Mouse (Mus musculus): ENCODE measurements around the gene Stxbp5. TPM values are rescaled to one million over a fixed set of nuclear protein-coding genes. Genes with fewer than 3 reads are reported as not detected.

Stxbp5 gene
- total and polyA plus RNA-seq, 3 experiments = 12.3 to 82.2 (median 19.6) TPM

- H3K36me3 ChIP-seq (ENCODE audit: control insufficient read depth in 1 of 2, insufficient read depth in 2 of 2, low read length in 2 of 2) = peaks cover 0 to 4% of the 10 kb centered on the region in 2 experiments; a peak in 2 of 4 replicates
These were observed 44.1 kb downstream of the Stxbp5 start for GRCm38 (mm10) chr10:9856792-9857191.

GRCm38 (mm10) chr10:9846408-9846807 is 54.5 kb downstream of the Stxbp5 start:
- no peak overlapping the region for H3K4me3 ChIP-seq (ENCODE audit: control insufficient read depth in 1 of 2, insufficient read depth in 1 of 2, low read depth in 2 of 2, low read length in 2 of 2)
- TF ChIP-seq ZNF384 (IDR thresholded peaks at IDR 0.05; ENCODE audit: low read depth, low read length) = no peak
- no peak for TF ChIP-seq MEF2A (IDR thresholded peaks at IDR 0.05; ENCODE audit: extremely low read depth, insufficient replicate concordance, low read depth, low read length, poor library complexity, severe bottlenecking)
- no peak for TF ChIP-seq MAZ (IDR thresholded peaks at IDR 0.05; ENCODE audit: low read depth, low read length)
- no peak for TF ChIP-seq SIN3A (IDR thresholded peaks at IDR 0.05; ENCODE audit: low read length)
- TF ChIP-seq HCFC1 (IDR thresholded peaks at IDR 0.05; ENCODE audit: low read depth, low read length) = no peak
- no peak for TF ChIP-seq SMC3 (IDR thresholded peaks at IDR 0.05; ENCODE audit: low read depth, low read length)
- TF ChIP-seq TCF12 (IDR thresholded peaks at IDR 0.05; ENCODE audit: low read depth, low read length) = no peak
- no peak for TF ChIP-seq MXI1 (IDR thresholded peaks at IDR 0.05; ENCODE audit: low read depth, low read length)
- no peak for TF ChIP-seq MYB (IDR thresholded peaks at IDR 0.05; ENCODE audit: low read depth, low read length)
- TF ChIP-seq JUND (IDR thresholded peaks at IDR 0.05; ENCODE audit: low read depth, low read length) = no peak
- TF ChIP-seq POLR2AphosphoS2 (IDR thresholded peaks at IDR 0.05; ENCODE audit: low read length) = no peak
- no peak for TF ChIP-seq ETS1 (IDR thresholded peaks at IDR 0.05; ENCODE audit: low read depth, low read length)
- no peak for TF ChIP-seq KAT2A (conservative IDR thresholded peaks at IDR 0.05; ENCODE audit: low read depth, low read length)
- TF ChIP-seq MAFK (IDR thresholded peaks at IDR 0.05; ENCODE audit: borderline replicate concordance, low read depth, low read length) = no peak
- TF ChIP-seq NELFE (IDR thresholded peaks at IDR 0.05; ENCODE audit: low read depth, low read length) = no peak
- TF ChIP-seq MAX (IDR thresholded peaks at IDR 0.05; ENCODE audit: low read length) = no peak
- no peak overlapping the region for H3K27ac ChIP-seq (ENCODE audit: control insufficient read depth, low read depth, low read length)
- DNase-seq (ENCODE audit: low read depth, low spot score) = no peak
- no peaks in the 10 kb centered on the region for H3K79me2 ChIP-seq (ENCODE audit: control insufficient read depth, insufficient read depth, low read length, poor library complexity)
- no peaks in the 10 kb centered on the region for H3K27me3 ChIP-seq (ENCODE audit: control insufficient read depth in 1 of 2, insufficient read depth in 2 of 2, low read length in 2 of 2)
- no peaks in the 10 kb centered on the region for H3K4me1 ChIP-seq (ENCODE audit: control insufficient read depth in 1 of 2, insufficient read depth in 2 of 2, low read length in 2 of 2)
- H3K9ac ChIP-seq (ENCODE audit: control insufficient read depth, low read depth, low read length, poor library complexity, severe bottlenecking) = no peak overlapping the region
- no peaks in the 10 kb centered on the region for H3K9me3 ChIP-seq (replicated peaks; ENCODE audit: insufficient read depth, low read length)
- H3K36me3 ChIP-seq (ENCODE audit: control insufficient read depth in 1 of 2, insufficient read depth in 2 of 2, low read length in 2 of 2) = peaks cover 0 to 1% of the 10 kb centered on the region in 2 experiments; a peak in 2 of 4 replicates

More at GRCm38 (mm10) chr10:9856792-9857191, 44.1 kb downstream of the Stxbp5 start:
- Histone ChIP-seq H3K27ac (ENCODE audit: control insufficient read depth, low read depth, low read length) (no peak overlapping the region), H3K4me3 (ENCODE audit: control insufficient read depth in 1 of 2, insufficient read depth in 1 of 2, low read depth in 2 of 2, low read length in 2 of 2) (no peak overlapping the region), H3K79me2 (ENCODE audit: control insufficient read depth, insufficient read depth, low read length, poor library complexity) (no peaks in the 10 kb centered on the region), H3K27me3 (ENCODE audit: control insufficient read depth in 1 of 2, insufficient read depth in 2 of 2, low read length in 2 of 2) (no peaks in the 10 kb centered on the region), H3K9ac (ENCODE audit: control insufficient read depth, low read depth, low read length, poor library complexity, severe bottlenecking) (no peak overlapping the region), H3K9me3 (replicated peaks; ENCODE audit: insufficient read depth, low read length) (no peaks in the 10 kb centered on the region), H3K4me1 (ENCODE audit: control insufficient read depth in 1 of 2, insufficient read depth in 2 of 2, low read length in 2 of 2) (no peaks in the 10 kb centered on the region)
- TF ChIP-seq ZNF384 (IDR thresholded peaks at IDR 0.05; ENCODE audit: low read depth, low read length) = no peak
- TF ChIP-seq ETS1 (IDR thresholded peaks at IDR 0.05; ENCODE audit: low read depth, low read length) = no peak
- TF ChIP-seq RCOR1 (IDR thresholded peaks at IDR 0.05; ENCODE audit: low read depth, low read length) = no peak
- TF ChIP-seq ZMIZ1 (IDR thresholded peaks at IDR 0.05; ENCODE audit: low read depth, low read length) = no peak
- TF ChIP-seq RAD21 (IDR thresholded peaks at IDR 0.05; ENCODE audit: low read depth, low read length) = no peak
- TF ChIP-seq ZC3H11A (IDR thresholded peaks at IDR 0.05; ENCODE audit: low read depth, low read length) = no peak
- no peak for TF ChIP-seq EP300 (IDR thresholded peaks at IDR 0.05; ENCODE audit: low read depth in 1 of 2, low read length in 2 of 2)
- no peak for TF ChIP-seq NRF1 (IDR thresholded peaks at IDR 0.05; ENCODE audit: insufficient read depth, low read depth, low read length, poor library complexity, severe bottlenecking)
- no peak for TF ChIP-seq KAT2A (conservative IDR thresholded peaks at IDR 0.05; ENCODE audit: low read depth, low read length)
- no peak for TF ChIP-seq MAX (IDR thresholded peaks at IDR 0.05; ENCODE audit: low read length)
- TF ChIP-seq POLR2AphosphoS2 (IDR thresholded peaks at IDR 0.05; ENCODE audit: low read length) = no peak
- TF ChIP-seq HCFC1 (IDR thresholded peaks at IDR 0.05; ENCODE audit: low read depth, low read length) = no peak
- no peak for DNase-seq (ENCODE audit: low read depth, low spot score)

All from MEL (cell line).